Mouse (Mus musculus): ENCODE results near the gene Zfp941. TPM values are rescaled to one million over a fixed set of nuclear protein-coding genes. Genes with fewer than 3 reads are reported as not detected.

The Zfp941 gene
- polyA plus RNA-seq, 1 experiment from 2014 or later, result 3.7 TPM

DNA sequence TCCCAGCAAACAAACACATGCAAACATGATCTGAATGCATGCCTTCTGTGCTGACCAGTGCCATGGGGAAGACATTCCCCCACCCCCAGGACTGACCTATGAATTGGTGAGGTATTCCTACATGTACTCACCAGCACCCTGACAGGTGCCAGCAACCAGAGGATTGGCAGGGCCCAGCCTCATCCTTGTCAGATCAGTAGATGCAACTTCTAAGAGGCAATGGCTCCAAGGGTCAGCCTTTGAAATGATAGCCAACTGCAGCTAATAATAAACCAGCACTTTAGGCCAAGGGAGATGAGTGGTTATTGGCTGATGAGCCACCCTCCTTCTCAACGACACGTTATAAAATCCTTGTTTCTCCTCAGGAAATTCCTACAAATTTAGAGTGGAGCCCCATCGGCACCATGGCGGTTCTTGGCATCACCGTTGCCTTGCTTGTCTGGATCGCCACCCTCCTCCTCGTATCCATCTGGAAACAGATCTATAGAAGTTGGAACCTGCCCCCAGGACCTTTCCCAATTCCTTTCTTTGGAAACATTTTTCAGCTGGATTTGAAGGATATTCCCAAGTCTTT, 58.4 kb downstream of the Zfp941 start, which contains the start of gene Cyp2e1:
Cyp2e1 (plus strand) TSS at position 293 of the 574 bp plus-strand sequence.
- Histone ChIP-seq H3K27ac (no peak within 1 kb of the TSS), H3K4me2 (replicated peaks) (no peak within 1 kb of the TSS), H3K4me3 (no peak within 1 kb of the TSS), H3K9ac (no peak within 1 kb of the TSS), H3K27me3 (no peaks in the 10 kb centered on the region), H3K36me3 (no peaks in the 10 kb centered on the region), H3K4me1 (no peaks in the 10 kb centered on the region), H3K9me3 (no peaks in the 10 kb centered on the region)
- WGBS, result 89% methylated on average over 7 of the region's 7 CpGs
- no peak for ATAC-seq (ENCODE audit: insufficient number of reproducible peaks, insufficient read depth, low FRiP score, low TSS enrichment)

DNA sequence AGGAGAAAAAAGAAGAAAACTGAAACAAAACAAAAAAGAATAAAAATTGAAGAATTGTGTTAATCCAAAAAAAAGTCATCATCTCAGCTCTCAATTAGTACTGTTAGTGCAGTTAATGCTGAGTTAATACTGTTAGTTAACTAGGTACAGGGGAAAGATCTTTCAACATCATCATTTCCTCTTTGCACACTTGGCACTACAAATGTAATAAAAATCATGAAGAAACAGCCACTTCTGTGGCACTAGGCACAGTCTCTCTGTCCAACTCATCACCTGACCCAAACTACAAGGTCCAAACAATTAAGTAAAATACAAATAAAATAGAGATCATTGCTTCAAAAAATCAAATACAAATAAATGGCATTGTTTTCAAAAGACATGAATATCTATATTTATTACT, 61.3 kb downstream of the Zfp941 start:
- ATAC-seq (ENCODE audit: insufficient number of reproducible peaks, insufficient read depth, low FRiP score, low TSS enrichment), result no peak
- Histone ChIP-seq H3K4me3 (no peak overlapping the region), H3K4me2 (replicated peaks) (no peak overlapping the region), H3K9me3 (no peaks in the 10 kb centered on the region), H3K27me3 (no peaks in the 10 kb centered on the region), H3K36me3 (no peaks in the 10 kb centered on the region), H3K9ac (no peak overlapping the region), H3K27ac (no peak overlapping the region), H3K4me1 (no peaks in the 10 kb centered on the region)

Other genes starting within 250 kb of the Zfp941 start
- gene Olfr46, start 220.9 kb downstream of the Zfp941 start, polyA plus RNA-seq (2016; fragmentation: Nextera tagmentation; extraction: Ambion mirVana), result not detected in 2 replicates
- not detected in 2 replicates for gene Olfr61, start 193.2 kb downstream of the Zfp941 start, polyA plus RNA-seq (2016; fragmentation: Nextera tagmentation; extraction: Ambion mirVana)
- gene Olfr53, start 175.7 kb downstream of the Zfp941 start, polyA plus RNA-seq (2016; fragmentation: Nextera tagmentation; extraction: Ambion mirVana), result not detected in 2 replicates
- gene Olfr539, start 162.2 kb downstream of the Zfp941 start, polyA plus RNA-seq (2016; fragmentation: Nextera tagmentation; extraction: Ambion mirVana), result 0.01 and 0.03 TPM in 2 replicates
- gene Olfr45, start 140.2 kb downstream of the Zfp941 start, polyA plus RNA-seq (2016; fragmentation: Nextera tagmentation; extraction: Ambion mirVana), result not detected in 2 replicates
- not detected in 2 replicates for gene Olfr541, start 124.9 kb downstream of the Zfp941 start, polyA plus RNA-seq (2016; fragmentation: Nextera tagmentation; extraction: Ambion mirVana)
- gene Cyp2e1, start 58.4 kb downstream of the Zfp941 start, polyA plus RNA-seq (2016; fragmentation: Nextera tagmentation; extraction: Ambion mirVana), result not detected in 2 replicates
- gene Syce1, start 34.3 kb downstream of the Zfp941 start, polyA plus RNA-seq (2016; fragmentation: Nextera tagmentation; extraction: Ambion mirVana), result 0.14 and 0.33 TPM in 2 replicates
- 2.1 and 2.6 TPM in 2 replicates for gene Urah, start 12.8 kb upstream of the Zfp941 start, polyA plus RNA-seq (2016; fragmentation: Nextera tagmentation; extraction: Ambion mirVana)
- gene Scgb1c1, start 23.4 kb upstream of the Zfp941 start, polyA plus RNA-seq (2016; fragmentation: Nextera tagmentation; extraction: Ambion mirVana), result not detected in 2 replicates
- not detected in 2 replicates for gene Odf3, start 25.6 kb upstream of the Zfp941 start, polyA plus RNA-seq (2016; fragmentation: Nextera tagmentation; extraction: Ambion mirVana)
- not detected in 2 replicates for gene Gm45785, start 34.2 kb upstream of the Zfp941 start, polyA plus RNA-seq (2016; fragmentation: Nextera tagmentation; extraction: Ambion mirVana)
- 69.2 and 76.6 TPM in 2 replicates for gene Ric8a, start 34.8 kb upstream of the Zfp941 start, polyA plus RNA-seq (2016; fragmentation: Nextera tagmentation; extraction: Ambion mirVana)
- gene Bet1l, start 35.4 kb upstream of the Zfp941 start, polyA plus RNA-seq (2016; fragmentation: Nextera tagmentation; extraction: Ambion mirVana), result 36.0 and 44.3 TPM in 2 replicates
- gene Psmd13, start 59.8 kb upstream of the Zfp941 start, polyA plus RNA-seq (2016; fragmentation: Nextera tagmentation; extraction: Ambion mirVana), result 274 and 291 TPM in 2 replicates
- 25.3 and 26.1 TPM in 2 replicates for gene Sirt3, start 60.1 kb upstream of the Zfp941 start, polyA plus RNA-seq (2016; fragmentation: Nextera tagmentation; extraction: Ambion mirVana)
- 2.4 TPM in 2 replicates for gene Cox8b, start 78.3 kb upstream of the Zfp941 start, polyA plus RNA-seq (2016; fragmentation: Nextera tagmentation; extraction: Ambion mirVana)
- gene Nlrp6, start 98.7 kb upstream of the Zfp941 start, polyA plus RNA-seq (2016; fragmentation: Nextera tagmentation; extraction: Ambion mirVana), result 0.13 and 0.23 TPM in 2 replicates
- 23.0 and 24.4 TPM in 2 replicates for gene Pgghg, start 119.2 kb upstream of the Zfp941 start, polyA plus RNA-seq (2016; fragmentation: Nextera tagmentation; extraction: Ambion mirVana)
- 4.2 and 4.5 TPM in 2 replicates for gene Ifitm5, start 128.1 kb upstream of the Zfp941 start, polyA plus RNA-seq (2016; fragmentation: Nextera tagmentation; extraction: Ambion mirVana)
- 0.65 TPM in 1 of 2 replicates, not detected in the other for gene Gm45717, start 133.8 kb upstream of the Zfp941 start, polyA plus RNA-seq (2016; fragmentation: Nextera tagmentation; extraction: Ambion mirVana)
- gene Ifitm2, start 133.8 kb upstream of the Zfp941 start, polyA plus RNA-seq (2016; fragmentation: Nextera tagmentation; extraction: Ambion mirVana), result 864 and 899 TPM in 2 replicates
- gene Ifitm1, start 145.0 kb upstream of the Zfp941 start, polyA plus RNA-seq (2016; fragmentation: Nextera tagmentation; extraction: Ambion mirVana), result 35.5 and 37.6 TPM in 2 replicates
- 48.0 and 52.4 TPM in 2 replicates for gene Ifitm3, start 188.6 kb upstream of the Zfp941 start, polyA plus RNA-seq (2016; fragmentation: Nextera tagmentation; extraction: Ambion mirVana)
- gene Ifitm6, start 195.7 kb upstream of the Zfp941 start, polyA plus RNA-seq (2016; fragmentation: Nextera tagmentation; extraction: Ambion mirVana), result 0.43 TPM in 1 of 2 replicates, not detected in the other
- not detected in 2 replicates for gene Gm17387, start 207.0 kb upstream of the Zfp941 start, polyA plus RNA-seq (2016; fragmentation: Nextera tagmentation; extraction: Ambion mirVana)
- gene B4galnt4, start 238.9 kb upstream of the Zfp941 start, polyA plus RNA-seq (2016; fragmentation: Nextera tagmentation; extraction: Ambion mirVana), result 35.2 and 39.2 TPM in 2 replicates

All from embryonic facial prominence, embryonic 12.5 days (tissue).